Mouse (Mus musculus) lung, postnatal 10 days (tissue): Measurements from ENCODE around the gene Cntnap4.
"Not testable (repeated sequence)": the region's sequence is repeated elsewhere in the genome, so short reads cannot be mapped to it uniquely, and the experiment has no call there.

Experiments
- DNase-seq: peaks from one replicate; pipeline ENCODE4 v3.0.0; 2021

Gene Cntnap4

DNA sequence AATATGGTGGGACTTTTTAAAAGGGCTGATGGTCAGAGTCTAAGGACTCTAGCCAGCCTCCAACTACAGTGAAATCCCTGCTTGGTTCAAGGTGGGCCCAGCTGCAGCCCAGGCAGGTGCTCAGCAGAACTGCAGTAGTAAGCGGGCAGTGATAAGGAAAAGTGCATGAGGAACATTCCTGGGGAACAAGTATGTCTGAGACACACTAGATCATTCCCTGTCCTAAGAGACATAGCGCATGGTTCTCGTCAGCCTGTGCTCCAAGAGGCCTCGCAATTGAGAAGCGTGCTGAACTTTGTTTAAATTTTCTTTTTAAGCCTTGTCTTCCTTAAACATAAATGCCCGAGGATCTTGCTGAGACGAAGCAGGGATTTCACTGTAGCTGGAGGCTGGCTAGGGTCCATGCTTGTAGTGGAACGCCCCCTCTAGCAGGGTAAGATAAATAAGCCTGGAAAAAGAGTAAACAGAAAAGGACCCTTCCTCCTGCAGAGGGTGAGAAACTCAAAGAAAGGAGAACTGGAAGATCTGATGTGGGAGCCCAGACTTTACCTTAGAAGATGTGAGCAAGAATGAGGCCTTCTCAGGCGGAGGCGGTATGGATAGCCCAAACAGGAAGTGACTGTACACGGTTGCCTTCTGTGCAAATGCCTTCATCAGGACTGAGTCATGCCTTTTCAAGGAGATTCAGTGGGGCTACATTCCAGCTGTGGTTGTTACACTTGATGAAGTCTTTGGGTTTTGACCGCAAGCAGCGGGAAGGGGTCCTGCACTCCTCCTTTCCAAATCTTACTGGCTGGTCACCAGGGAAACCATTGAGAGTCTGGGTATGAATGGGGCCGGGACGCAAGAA lies 161.0 kb downstream of the Cntnap4 start:
- no peak for DNase-seq

GRCm38 (mm10) chr8:112735575-112735974 lies 165.7 kb downstream of the Cntnap4 start:
- DNase-seq: peak; percentile 17

DNA sequence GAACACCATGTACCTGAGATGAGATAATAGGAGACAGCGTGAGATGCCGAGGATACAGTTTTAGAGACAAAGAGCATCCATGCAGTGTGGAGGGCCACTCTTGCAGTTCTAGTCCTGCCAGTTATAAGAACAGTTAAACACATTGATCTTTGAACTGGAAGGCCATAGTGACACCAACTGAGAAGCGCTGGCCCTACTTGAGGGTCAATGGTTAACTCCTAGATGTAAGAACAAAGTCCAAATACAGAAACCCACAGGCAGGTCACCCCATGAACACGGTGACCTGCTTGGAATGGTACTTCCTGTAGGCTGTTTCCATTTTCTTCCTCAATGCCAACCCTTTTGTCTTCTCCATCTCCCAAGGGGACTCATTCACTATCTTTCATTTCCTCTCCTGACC lies 173.5 kb downstream of the Cntnap4 start:
- DNase-seq: no peak

DNA sequence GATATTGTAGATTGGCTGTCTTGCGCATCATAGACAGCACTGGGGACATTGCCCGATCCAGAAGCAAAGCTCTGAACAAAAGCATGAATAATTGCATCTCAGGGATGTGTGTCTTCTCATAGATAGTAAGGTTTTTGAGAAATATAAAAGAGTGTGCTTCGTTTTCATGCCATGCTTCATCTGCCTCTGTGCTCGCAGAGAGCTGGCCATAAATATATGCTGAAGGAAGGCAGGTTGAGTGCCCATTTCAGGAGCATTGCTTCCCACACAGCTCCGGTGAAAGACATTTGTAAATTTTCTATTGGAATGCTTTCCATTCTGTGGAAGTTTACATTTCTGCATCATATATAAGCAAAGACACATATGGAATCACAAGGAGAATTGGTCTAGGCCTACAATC lies 177.5 kb downstream of the Cntnap4 start:
- DNase-seq: no peak

- no peak for DNase-seq
Observed at GRCm38 (mm10) chr8:112755171-112755570, 185.3 kb downstream of the Cntnap4 start.

- no peak for DNase-seq
Observed at GRCm38 (mm10) chr8:112803058-112803457, 233.2 kb downstream of the Cntnap4 start.

DNA sequence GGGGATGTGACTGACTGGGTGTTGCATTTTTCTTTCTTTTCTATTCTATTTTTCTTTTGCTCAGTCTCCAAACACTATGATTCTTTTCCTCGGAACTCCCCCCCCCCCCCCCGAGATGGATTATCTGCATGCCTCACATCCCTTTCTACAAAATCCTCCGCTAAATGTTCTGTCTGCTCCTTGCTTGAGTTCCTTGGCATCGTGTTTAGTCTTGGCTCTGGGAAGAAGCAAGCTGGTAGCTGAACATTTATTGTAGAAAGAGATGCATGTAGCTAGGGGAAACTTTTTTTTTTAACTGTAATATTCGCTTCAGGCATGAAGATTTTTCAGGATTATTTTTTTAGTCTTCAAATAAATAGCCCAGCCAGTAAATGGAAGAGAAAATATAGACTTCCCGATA lies 239.5 kb downstream of the Cntnap4 start:
- DNase-seq: no peak

DNA sequence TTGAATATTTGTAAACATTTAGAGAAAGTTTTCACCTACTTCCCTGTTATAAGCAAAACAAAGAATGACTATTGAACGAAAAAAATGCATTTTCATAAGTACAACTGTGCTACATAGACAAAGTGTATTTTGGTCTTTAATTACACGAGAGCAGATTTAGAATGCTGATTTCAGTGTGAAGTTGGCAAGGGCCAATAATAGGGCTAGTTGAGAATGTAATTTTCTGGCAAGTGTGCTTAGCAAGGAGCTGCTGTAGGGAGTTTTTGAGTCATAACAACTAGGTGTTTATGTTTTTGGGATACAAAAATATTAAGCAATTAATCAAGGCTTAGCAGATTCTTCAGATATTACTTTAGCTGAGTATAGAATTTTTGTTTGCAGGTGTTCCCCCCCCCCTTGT lies 271.2 kb downstream of the Cntnap4 start:
- no peak for DNase-seq

DNA sequence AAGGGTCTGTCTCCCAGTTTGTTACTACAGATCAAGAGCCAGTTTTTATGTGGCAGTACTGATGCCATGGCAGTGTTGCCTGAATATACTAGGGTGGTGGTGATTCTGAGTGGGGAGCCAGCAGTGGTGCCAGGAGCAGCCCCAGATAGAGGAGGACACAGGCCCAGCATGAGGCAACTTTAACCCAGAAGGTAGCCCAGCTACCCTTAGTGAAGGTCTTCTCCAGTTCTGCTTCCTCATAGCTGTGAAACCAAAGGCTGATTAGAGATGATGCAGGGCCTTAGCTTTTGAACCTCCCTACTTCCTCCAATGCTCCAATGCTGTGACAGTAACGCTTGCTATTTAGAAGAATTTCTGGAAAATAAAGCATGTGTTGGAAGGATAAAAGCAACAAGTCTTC lies 279.7 kb downstream of the Cntnap4 start:
- DNase-seq: not testable (repeated sequence)

GRCm38 (mm10) chr8:112906458-112907112 lies 336.7 kb downstream of the Cntnap4 start:
- peak; percentile 21 for DNase-seq

DNA sequence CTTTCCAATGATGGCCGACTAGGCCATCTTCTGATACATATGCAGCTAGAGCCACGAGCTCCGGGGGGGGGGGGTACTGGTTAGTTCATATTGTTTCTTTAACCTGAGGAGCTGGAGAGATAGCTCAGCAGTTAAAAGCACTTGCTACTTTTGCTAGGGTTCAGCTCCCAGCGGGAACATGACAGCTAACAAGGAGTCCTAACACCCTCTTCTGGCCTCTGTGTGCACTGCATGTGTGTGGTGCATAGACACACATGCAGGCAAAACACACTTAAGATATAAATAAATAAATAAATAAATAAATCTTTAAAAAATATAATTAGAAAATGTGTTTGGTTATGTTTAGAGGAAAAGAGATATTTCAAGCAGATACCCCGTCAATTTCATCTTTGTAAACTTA lies 339.7 kb downstream of the Cntnap4 start:
- DNase-seq: no peak

DNA sequence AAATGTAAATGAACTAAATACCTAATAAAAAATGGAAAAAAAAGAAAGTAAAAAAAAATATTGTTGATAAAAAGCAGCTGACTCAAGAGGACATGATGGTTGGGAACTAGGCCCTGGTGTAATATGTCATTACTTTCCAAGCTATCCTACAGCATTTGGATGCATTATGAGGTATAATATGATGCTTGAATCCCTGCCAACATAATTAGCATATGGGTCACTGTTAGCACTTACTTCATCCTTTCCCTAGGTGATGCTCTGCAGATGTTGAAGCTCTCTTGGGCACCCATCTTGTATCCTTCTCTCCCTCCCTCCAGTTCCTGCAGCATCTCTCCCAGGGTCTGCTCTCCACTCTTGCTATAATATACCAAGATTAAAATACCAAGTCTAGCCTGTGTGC lies 341.6 kb downstream of the Cntnap4 start:
- DNase-seq: no peak

DNA sequence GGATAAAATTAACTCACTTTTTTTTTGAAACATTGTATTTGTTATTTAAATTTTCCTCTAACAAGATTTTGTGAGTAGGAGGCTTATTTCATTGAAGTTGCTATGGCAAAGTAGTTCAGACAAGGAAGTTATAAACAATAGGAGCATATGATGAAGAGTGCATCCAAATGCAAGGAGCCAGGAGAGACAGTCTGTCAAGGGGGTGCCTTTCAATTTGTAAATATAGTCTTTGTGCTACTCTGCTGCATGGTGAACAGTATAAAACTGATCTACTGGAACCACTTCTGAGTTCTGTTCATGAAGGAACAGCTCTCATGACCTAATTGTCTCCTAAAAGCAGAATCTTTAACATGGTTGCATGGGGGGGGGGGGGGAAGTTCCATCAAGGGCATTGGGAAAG lies 352.3 kb downstream of the Cntnap4 start:
- DNase-seq: no peak

- no peak for DNase-seq
Observed at GRCm38 (mm10) chr8:112922789-112923188, 352.9 kb downstream of the Cntnap4 start.
